Mouse (Mus musculus): ENCODE results near the gene Zscan21.

Gene Zscan21

GRCm38 (mm10) chr5:138118041-138118440, 1.3 kb downstream of the Zscan21 start:
- DNase-seq (ENCODE audit: low read depth, low spot score), result no peak

GRCm38 (mm10) chr5:138132425-138133064, 15.8 kb downstream of the Zscan21 start:
- DNase-seq (ENCODE audit: low read depth, low spot score), result no peak

- no peak for DNase-seq (ENCODE audit: low read depth, low spot score)
These were observed 20.6 kb downstream of the Zscan21 start for GRCm38 (mm10) chr5:138137257-138137656.

- DNase-seq (ENCODE audit: low read depth, low spot score), result peak; percentile 70
These were observed 21.3 kb downstream of the Zscan21 start for GRCm38 (mm10) chr5:138137935-138138549.

GRCm38 (mm10) chr5:138138585-138138984, 21.9 kb downstream of the Zscan21 start:
- DNase-seq (ENCODE audit: low read depth, low spot score), result no peak

- DNase-seq (ENCODE audit: low read depth, low spot score), result no peak
These were observed 37.7 kb downstream of the Zscan21 start for GRCm38 (mm10) chr5:138154390-138154789.

- peak; percentile 99 for DNase-seq (ENCODE audit: low read depth, low spot score)
These were observed 38.8 kb downstream of the Zscan21 start, which contains the start of gene Zfp113 for GRCm38 (mm10) chr5:138155443-138155976. Gene Zfp113 (minus strand): TSS chr5:138155744.

GRCm38 (mm10) chr5:138160224-138160762, 43.6 kb downstream of the Zscan21 start:
- peak; percentile 74 for DNase-seq (ENCODE audit: low read depth, low spot score)

- peak; percentile 95 for DNase-seq (ENCODE audit: low read depth, low spot score)
These were observed 44.4 kb downstream of the Zscan21 start, which contains the start of gene Cops6 for GRCm38 (mm10) chr5:138160842-138161665. Gene Cops6 (plus strand): TSS chr5:138161071.

- peak; percentile 80 for DNase-seq (ENCODE audit: low read depth, low spot score)
These were observed 46.3 kb downstream of the Zscan21 start for GRCm38 (mm10) chr5:138163046-138163445.

GRCm38 (mm10) chr5:138163610-138164009, 46.9 kb downstream of the Zscan21 start:
- DNase-seq (ENCODE audit: low read depth, low spot score), result no peak

- no peak for DNase-seq (ENCODE audit: low read depth, low spot score)
These were observed 48.9 kb downstream of the Zscan21 start for GRCm38 (mm10) chr5:138165594-138165993.

- DNase-seq (ENCODE audit: low read depth, low spot score), result peak; percentile 97
These were observed 54.3 kb downstream of the Zscan21 start for GRCm38 (mm10) chr5:138170936-138171561.

GRCm38 (mm10) chr5:138171695-138172491, 55.2 kb downstream of the Zscan21 start, which contains the start of the genes Ap4m1 and Mcm7:
Gene Ap4m1 (plus strand): TSS chr5:138172002.
Gene Mcm7 (minus strand): TSS chr5:138172422.
- DNase-seq (ENCODE audit: low read depth, low spot score), result peak; percentile 98

GRCm38 (mm10) chr5:138173217-138173616, 56.5 kb downstream of the Zscan21 start:
- peak; percentile 58 for DNase-seq (ENCODE audit: low read depth, low spot score)

Data from ES-CJ7 (cell line).